Mouse (Mus musculus): ENCODE measurements around the gene Bend3. TPM values are rescaled to one million over a fixed set of nuclear protein-coding genes. Genes with fewer than 3 reads are reported as not detected.
"Not testable (repeated sequence)": the region's sequence is repeated elsewhere in the genome, so short reads cannot be mapped to it uniquely, and the experiment has no call there.

The Bend3 gene
- polyA plus RNA-seq, 1 experiment from 2014 or later = 3.8 TPM

GRCm38 (mm10) chr10:43509228-43509627 lies 30.6 kb downstream of the Bend3 start:
- no peak overlapping the region for H3K27ac ChIP-seq
- H3K9ac ChIP-seq = no peak overlapping the region
- H3K27me3 ChIP-seq = no peaks in the 10 kb centered on the region
- ATAC-seq (ENCODE audit: insufficient number of reproducible peaks, low FRiP score, low TSS enrichment, low read depth) = no peak
- no peak overlapping the region for H3K4me2 ChIP-seq
- peaks cover 62% of the 10 kb centered on the region for H3K36me3 ChIP-seq
- no peaks in the 10 kb centered on the region for H3K4me1 ChIP-seq
- H3K4me3 ChIP-seq = no peak overlapping the region
- WGBS = 90% methylated on average over 7 of the region's 7 CpGs
- no peaks in the 10 kb centered on the region for H3K9me3 ChIP-seq

- Histone ChIP-seq H3K36me3 (peaks cover 48% of the 10 kb centered on the region), H3K4me3 (no peak overlapping the region), H3K4me1 (peaks cover 13% of the 10 kb centered on the region), H3K4me2 (no peak overlapping the region), H3K27me3 (no peaks in the 10 kb centered on the region), H3K9ac (no peak overlapping the region), H3K27ac (no peak overlapping the region), H3K9me3 (no peaks in the 10 kb centered on the region)
- WGBS = 90% methylated on average over 10 of the region's 10 CpGs
- no peak for ATAC-seq (ENCODE audit: insufficient number of reproducible peaks, low FRiP score, low TSS enrichment, low read depth)
These were observed 34.3 kb downstream of the Bend3 start for GRCm38 (mm10) chr10:43512976-43513375.

- Histone ChIP-seq H3K36me3 (peaks cover 15% of the 10 kb centered on the region), H3K4me3 (no peak overlapping the region), H3K27me3 (no peaks in the 10 kb centered on the region), H3K9ac (no peak overlapping the region), H3K4me2 (no peak overlapping the region), H3K27ac (0 out of 2 replicates have a peak overlapping the region, but pooled peaks have one; percentile 1), H3K9me3 (no peaks in the 10 kb centered on the region), H3K4me1 (peaks cover 16% of the 10 kb centered on the region)
- WGBS = 59% methylated on average over 6 of the region's 6 CpGs
- no peak for ATAC-seq (ENCODE audit: insufficient number of reproducible peaks, low FRiP score, low TSS enrichment, low read depth)
These were observed 38.5 kb downstream of the Bend3 start for GRCm38 (mm10) chr10:43516992-43517660.

- no peak for ATAC-seq (ENCODE audit: insufficient number of reproducible peaks, low FRiP score, low TSS enrichment, low read depth)
- Histone ChIP-seq H3K4me2 (no peak overlapping the region), H3K9ac (no peak overlapping the region), H3K9me3 (no peaks in the 10 kb centered on the region), H3K27me3 (no peaks in the 10 kb centered on the region), H3K4me1 (peaks cover 16% of the 10 kb centered on the region), H3K4me3 (no peak overlapping the region), H3K36me3 (peaks cover 11% of the 10 kb centered on the region), H3K27ac (0 out of 2 replicates have a peak overlapping the region, but pooled peaks have one; percentile 1)
- WGBS = 38% methylated on average over 4 of the region's 4 CpGs
These were observed 39.2 kb downstream of the Bend3 start for GRCm38 (mm10) chr10:43517836-43518235.

- Histone ChIP-seq H3K4me1 (peaks cover 16% of the 10 kb centered on the region), H3K9me3 (no peaks in the 10 kb centered on the region), H3K27me3 (no peaks in the 10 kb centered on the region), H3K27ac (0 out of 2 replicates have a peak overlapping the region, but pooled peaks have one; percentile 1), H3K9ac (no peak overlapping the region), H3K4me2 (no peak overlapping the region), H3K4me3 (no peak overlapping the region), H3K36me3 (peaks cover 7% of the 10 kb centered on the region; the same call in 1 of the 2 replicates)
- ATAC-seq (ENCODE audit: insufficient number of reproducible peaks, low FRiP score, low TSS enrichment, low read depth) = no peak
- WGBS = 55% methylated on average over 12 of the region's 13 CpGs
These were observed 39.7 kb downstream of the Bend3 start for GRCm38 (mm10) chr10:43518368-43518767.

GRCm38 (mm10) chr10:43519977-43520376 lies 41.3 kb downstream of the Bend3 start:
- Histone ChIP-seq H3K27me3 (no peaks in the 10 kb centered on the region), H3K4me2 (no peak overlapping the region), H3K36me3 (peaks cover 1% of the 10 kb centered on the region), H3K4me3 (no peak overlapping the region), H3K4me1 (peaks cover 16% of the 10 kb centered on the region), H3K9ac (no peak overlapping the region), H3K9me3 (no peaks in the 10 kb centered on the region), H3K27ac (no peak overlapping the region)
- 100% methylated on average over 2 of the region's 2 CpGs for WGBS
- ATAC-seq (ENCODE audit: insufficient number of reproducible peaks, low FRiP score, low TSS enrichment, low read depth) = no peak

- not testable (repeated sequence) for ATAC-seq (ENCODE audit: insufficient number of reproducible peaks, low FRiP score, low TSS enrichment, low read depth); H3K27me3 ChIP-seq; H3K4me2 ChIP-seq; H3K4me3 ChIP-seq; H3K9ac ChIP-seq; H3K27ac ChIP-seq; H3K9me3 ChIP-seq
- 93% methylated on average over 10 of the region's 10 CpGs for WGBS
- H3K36me3 ChIP-seq = peaks cover 33% of the 10 kb centered on the region
- peaks cover 10% of the 10 kb centered on the region for H3K4me1 ChIP-seq
These were observed 45.3 kb downstream of the Bend3 start, which contains the start of gene Gm9803 for GRCm38 (mm10) chr10:43523931-43524330. Gene Gm9803 (plus strand): TSS chr10:43524084.

GRCm38 (mm10) chr10:43527283-43528269 lies 48.9 kb downstream of the Bend3 start:
- no peak overlapping the region for H3K9ac ChIP-seq

GRCm38 (mm10) chr10:43534382-43534781 lies 55.8 kb downstream of the Bend3 start:
- peaks cover 35% of the 10 kb centered on the region for H3K36me3 ChIP-seq

More at GRCm38 (mm10) chr10:43527283-43528269, 48.9 kb downstream of the Bend3 start:
- H3K27ac ChIP-seq = 0 out of 2 replicates have a peak overlapping the region, but pooled peaks have one; percentile 19
- 52% methylated on average over 15 of the region's 15 CpGs for WGBS
- no peak overlapping the region for H3K4me3 ChIP-seq
- H3K27me3 ChIP-seq = no peaks in the 10 kb centered on the region
- no peak overlapping the region for H3K4me2 ChIP-seq
- H3K36me3 ChIP-seq = peaks cover 64% of the 10 kb centered on the region
- no peak for ATAC-seq (ENCODE audit: insufficient number of reproducible peaks, low FRiP score, low TSS enrichment, low read depth)
- peaks cover 10% of the 10 kb centered on the region for H3K4me1 ChIP-seq
- H3K9me3 ChIP-seq = no peaks in the 10 kb centered on the region

GRCm38 (mm10) chr10:43537652-43538051 lies 59.0 kb downstream of the Bend3 start:
- WGBS = 94% methylated on average over 7 of the region's 7 CpGs
- H3K4me3 ChIP-seq = no peak overlapping the region
- no peaks in the 10 kb centered on the region for H3K9me3 ChIP-seq
- peaks cover 13% of the 10 kb centered on the region for H3K4me1 ChIP-seq
- no peak overlapping the region for H3K4me2 ChIP-seq
- no peak overlapping the region for H3K9ac ChIP-seq
- peaks cover 7% of the 10 kb centered on the region for H3K36me3 ChIP-seq
- ATAC-seq (ENCODE audit: insufficient number of reproducible peaks, low FRiP score, low TSS enrichment, low read depth) = no peak
- no peaks in the 10 kb centered on the region for H3K27me3 ChIP-seq
- no peak overlapping the region for H3K27ac ChIP-seq

More at GRCm38 (mm10) chr10:43534382-43534781, 55.8 kb downstream of the Bend3 start:
- 73% methylated on average over 1 of the region's 1 CpGs for WGBS
- Histone ChIP-seq H3K4me3 (no peak overlapping the region), H3K4me1 (peaks cover 5% of the 10 kb centered on the region), H3K27me3 (no peaks in the 10 kb centered on the region), H3K4me2 (no peak overlapping the region), H3K27ac (no peak overlapping the region), H3K9ac (no peak overlapping the region), H3K9me3 (no peaks in the 10 kb centered on the region)
- no peak for ATAC-seq (ENCODE audit: insufficient number of reproducible peaks, low FRiP score, low TSS enrichment, low read depth)

GRCm38 (mm10) chr10:43538831-43539230 lies 60.2 kb downstream of the Bend3 start:
- 82% methylated on average over 5 of the region's 5 CpGs for WGBS
- H3K9me3 ChIP-seq = no peaks in the 10 kb centered on the region
- no peak overlapping the region for H3K27ac ChIP-seq
- no peak for ATAC-seq (ENCODE audit: insufficient number of reproducible peaks, low FRiP score, low TSS enrichment, low read depth)
- H3K4me2 ChIP-seq = no peak overlapping the region
- no peak overlapping the region for H3K9ac ChIP-seq
- H3K36me3 ChIP-seq = peaks cover 7% of the 10 kb centered on the region
- H3K4me3 ChIP-seq = no peak overlapping the region
- H3K4me1 ChIP-seq = peaks cover 13% of the 10 kb centered on the region
- H3K27me3 ChIP-seq = no peaks in the 10 kb centered on the region
